Mouse (Mus musculus): ENCODE data around the gene Plekhm2.

Plekhm2 gene

GRCm38 (mm10) chr4:141664799-141665198 lies at the start of gene Plekhm2:
Gene Plekhm2, minus strand, starts transcription at chr4:141664899.
- DNase-seq: no peak

DNA sequence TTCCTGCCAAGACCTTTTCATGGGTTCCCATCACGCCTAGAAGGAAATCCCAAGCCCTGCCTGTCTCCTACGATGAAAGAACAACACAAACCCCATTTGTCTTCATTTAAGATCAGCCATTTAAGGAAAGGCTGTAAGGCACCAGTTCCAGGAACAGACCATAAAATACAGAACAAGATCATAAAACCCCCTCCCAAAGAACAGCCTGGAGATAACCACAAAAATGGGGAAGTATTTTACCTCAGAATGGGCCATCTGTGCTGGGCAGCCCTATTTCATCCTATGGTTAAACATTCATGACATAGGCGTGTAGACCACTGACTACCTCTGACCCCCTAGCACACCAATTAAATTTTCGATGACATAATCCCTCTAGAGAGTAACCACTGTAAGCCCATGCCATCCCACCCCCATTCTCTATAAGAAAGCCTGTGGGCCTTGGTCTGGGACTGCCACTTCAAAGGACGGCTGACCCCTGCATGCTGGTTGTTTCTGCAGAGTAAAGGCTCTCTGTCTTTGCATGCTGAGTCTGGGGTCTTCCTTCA lies 49.0 kb upstream of the Plekhm2 start:
- no peak for DNase-seq

GRCm38 (mm10) chr4:141711250-141711649 lies 46.6 kb upstream of the Plekhm2 start:
- no peak for DNase-seq

GRCm38 (mm10) chr4:141708971-141709370 lies 44.3 kb upstream of the Plekhm2 start:
- no peak for DNase-seq

DNA sequence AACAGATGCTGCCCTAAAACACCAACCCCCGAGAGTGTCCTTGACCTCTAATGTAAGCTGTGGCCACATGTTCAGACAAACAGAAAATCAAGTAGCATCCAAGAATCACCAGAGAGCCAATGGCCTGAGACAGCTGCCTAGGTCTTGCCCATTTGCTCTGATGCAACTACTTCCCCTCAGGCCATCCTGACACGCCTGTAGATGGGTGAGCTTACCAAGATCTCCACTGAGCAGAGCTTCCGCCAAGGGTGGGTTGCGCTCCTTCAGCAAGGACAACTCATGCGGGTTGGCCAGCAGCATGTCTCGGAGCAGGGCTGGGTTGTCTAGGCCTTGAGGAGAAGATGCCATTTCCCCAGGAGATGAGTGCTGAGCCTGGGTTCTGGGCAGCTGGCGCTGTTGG lies 43.3 kb upstream of the Plekhm2 start:
- no peak for DNase-seq

DNA sequence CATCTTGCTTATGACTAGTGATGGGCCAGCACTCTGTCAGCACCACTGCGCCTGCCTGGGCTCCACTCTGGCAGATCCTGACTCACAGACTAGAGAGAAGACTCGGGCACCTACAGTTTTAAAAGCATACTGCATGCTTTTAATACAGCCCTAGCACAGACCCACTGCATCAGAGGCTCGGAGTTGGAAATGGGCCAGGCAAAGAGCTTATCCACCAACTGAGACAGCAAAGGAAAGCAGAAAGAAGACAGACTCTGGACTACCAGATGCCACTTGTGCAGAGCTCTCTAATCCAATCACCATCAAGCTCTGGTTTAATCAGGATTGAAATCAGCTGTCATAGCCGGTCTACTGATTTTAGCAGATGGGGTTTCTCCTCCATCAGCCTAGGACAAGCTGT lies 40.6 kb upstream of the Plekhm2 start:
- peak; percentile 44 to 60 for DNase-seq

DNA sequence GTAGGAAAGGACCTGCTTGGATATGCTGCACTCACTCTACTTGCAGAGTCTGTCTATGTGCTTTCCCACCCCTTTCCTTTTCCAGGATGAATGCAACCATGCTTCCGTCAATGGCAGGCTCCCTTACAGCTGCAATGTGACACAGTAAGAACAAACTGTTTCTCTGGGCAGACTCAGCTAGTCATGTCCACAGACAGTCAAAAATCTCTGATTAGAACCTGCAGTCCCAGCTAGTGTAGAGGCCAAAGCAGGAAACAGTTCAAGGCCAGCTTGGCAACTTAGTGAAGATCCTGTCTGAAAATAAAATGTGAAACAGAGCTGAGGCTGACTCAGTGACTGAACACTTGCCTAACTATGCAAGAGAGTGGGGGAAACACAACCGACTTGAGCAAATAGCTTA lies 39.9 kb upstream of the Plekhm2 start:
- DNase-seq: no peak

DNA sequence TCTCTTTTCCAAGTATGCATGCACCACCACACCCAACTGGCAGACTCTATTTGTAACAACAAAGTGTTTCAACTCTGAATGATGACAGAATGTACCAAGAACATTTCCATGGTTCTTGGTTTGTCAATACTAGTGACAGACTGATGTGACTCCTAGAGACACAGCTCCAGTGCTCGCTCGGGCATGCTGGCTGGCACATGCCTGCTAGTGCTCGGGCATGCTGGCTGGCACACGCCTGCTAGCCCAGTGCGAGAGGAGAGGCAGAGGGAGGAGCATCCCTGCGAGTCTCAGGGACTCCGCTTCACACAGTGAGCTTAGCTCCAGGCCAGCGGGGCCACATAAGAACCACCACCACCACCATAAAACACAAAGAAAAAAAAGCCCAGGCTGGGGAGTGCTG lies 30.0 kb upstream of the Plekhm2 start:
- DNase-seq: no peak

DNA sequence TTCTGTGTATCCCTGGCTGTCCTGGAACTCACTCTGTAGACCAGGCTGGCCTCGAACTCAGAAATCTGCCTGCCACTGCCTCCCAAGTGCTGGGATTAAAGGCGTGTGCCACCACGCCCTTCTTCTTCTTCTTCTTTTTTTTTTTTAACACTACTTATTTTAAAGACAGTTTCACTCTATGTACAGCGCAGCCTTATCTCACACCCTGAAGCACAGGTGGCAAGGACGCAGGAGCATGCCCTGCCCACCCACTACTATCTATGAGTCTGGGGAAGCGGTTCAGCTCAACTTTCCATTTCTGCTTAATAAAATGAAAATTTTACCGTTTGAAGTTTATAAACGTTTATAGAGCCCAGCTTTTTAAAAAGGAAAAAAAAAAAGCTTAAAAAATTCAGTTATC lies 23.8 kb upstream of the Plekhm2 start:
- no peak for DNase-seq

DNA sequence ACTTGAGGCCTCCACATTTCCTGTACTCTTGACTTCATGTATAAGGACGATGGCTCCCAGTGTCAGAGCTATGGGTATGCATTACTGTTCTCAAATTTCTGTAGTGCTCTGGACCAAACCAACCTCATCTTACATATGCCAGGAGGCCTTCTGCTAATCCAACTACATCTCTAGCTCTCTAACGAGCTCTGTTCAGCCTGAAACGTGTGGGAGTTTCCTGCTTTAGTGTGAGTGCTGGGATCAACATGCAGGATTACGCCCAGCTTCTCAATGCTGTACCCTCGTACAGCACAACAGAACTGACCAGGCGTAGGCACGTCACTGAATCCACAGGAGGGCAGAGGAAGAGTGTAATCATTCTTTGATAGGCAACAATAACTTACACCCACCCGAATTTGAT lies 21.8 kb upstream of the Plekhm2 start:
- DNase-seq: no peak

GRCm38 (mm10) chr4:141686093-141686492 lies 21.4 kb upstream of the Plekhm2 start:
- no peak for DNase-seq

GRCm38 (mm10) chr4:141685499-141685898 lies 20.8 kb upstream of the Plekhm2 start, which contains the start of gene Rsc1a1:
Gene Rsc1a1, minus strand, starts transcription at chr4:141685599.
- DNase-seq: no peak

- DNase-seq: peak; percentile 23 to 28
These were observed 18.1 kb upstream of the Plekhm2 start for GRCm38 (mm10) chr4:141682706-141683230.

DNA sequence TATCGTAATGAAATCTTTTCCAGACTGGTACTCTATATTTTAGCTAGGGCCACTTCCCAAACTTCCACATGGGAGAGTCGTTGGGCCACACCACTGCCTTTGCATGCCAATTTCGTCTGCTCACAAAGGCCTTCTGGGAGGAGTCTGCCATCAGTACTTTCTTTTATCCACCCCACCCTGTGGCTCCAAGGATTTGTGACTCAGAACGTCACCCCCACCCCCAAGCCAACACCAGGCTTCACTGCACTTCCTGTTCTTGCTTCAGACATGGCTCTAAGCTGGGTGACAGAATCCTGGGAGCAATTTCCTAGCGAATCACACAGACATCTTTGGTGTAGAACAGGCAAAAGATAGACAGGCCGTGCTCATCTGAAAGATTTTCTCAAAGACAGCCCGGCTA lies 17.1 kb upstream of the Plekhm2 start:
- DNase-seq: peak in 1 of 2 experiments; percentile 25

DNA sequence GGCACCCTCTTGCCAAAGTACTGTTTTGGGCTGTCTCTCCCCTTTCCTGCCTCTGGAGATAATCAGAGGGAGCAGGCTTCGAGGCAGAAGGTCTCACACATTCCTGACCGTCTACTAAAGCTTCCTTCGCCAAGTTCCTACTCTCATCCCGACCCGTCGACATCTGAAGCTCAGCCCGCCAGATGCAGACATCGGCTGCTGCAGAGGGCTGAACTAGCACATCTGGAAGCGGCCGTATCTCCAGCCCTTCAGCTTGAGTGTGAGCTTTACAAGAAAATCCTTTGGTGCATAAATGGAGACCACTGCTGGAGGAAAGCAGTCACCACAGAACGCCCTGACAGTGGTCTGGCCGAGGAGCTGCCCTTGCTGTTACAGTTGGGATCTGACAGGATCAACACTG lies 16.2 kb upstream of the Plekhm2 start:
- peak; percentile 17 to 28 for DNase-seq

DNA sequence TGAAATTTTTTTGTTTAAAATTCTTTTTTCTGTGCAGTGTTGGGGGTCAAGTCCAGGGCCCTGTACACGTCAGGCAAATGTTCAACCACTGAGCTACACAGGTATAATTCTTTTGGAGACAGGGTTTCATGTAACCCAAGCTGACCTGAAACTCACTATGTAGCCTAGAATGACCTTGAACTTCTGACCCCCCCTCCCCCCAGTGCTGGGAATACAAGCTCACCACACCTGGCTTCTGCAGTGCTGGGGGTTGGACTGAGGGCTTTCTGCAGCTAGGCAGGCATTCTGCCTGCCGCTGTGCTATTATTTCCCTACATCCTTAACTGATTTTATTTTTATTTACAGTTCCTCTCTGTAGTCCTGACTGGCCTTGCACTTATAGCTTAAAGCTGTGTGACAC lies 14.3 kb upstream of the Plekhm2 start:
- no peak for DNase-seq

DNA sequence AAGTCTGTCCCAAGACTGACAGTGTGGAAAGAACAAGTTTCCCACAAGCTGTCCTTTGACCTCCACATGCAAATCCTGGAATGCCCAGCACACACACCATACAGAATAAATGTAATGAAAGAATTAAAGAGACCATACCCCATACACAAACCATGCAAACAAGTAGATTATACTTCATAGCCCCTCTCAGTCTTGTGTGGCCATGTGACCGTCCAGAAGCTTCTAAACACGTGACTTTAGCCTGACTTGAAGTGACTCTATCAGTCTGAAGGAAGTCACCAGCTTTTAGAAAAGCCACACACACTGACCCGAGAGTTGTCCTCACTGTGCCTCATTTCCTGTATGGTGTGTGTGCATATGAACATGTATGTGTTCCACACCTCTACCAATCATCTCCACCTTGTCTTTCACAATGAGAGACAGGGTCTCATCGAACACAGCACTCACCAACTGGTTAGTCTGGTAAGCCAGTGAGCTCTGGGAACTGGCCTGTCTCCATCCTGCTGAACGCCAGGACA lies 11.8 kb upstream of the Plekhm2 start:
- DNase-seq: no peak

- peak in 1 of 2 experiments; percentile 33 for DNase-seq
These were observed 7.6 kb upstream of the Plekhm2 start for GRCm38 (mm10) chr4:141672325-141672724.

- no peak for DNase-seq
These were observed 6.7 kb upstream of the Plekhm2 start for GRCm38 (mm10) chr4:141671389-141671788.

DNA sequence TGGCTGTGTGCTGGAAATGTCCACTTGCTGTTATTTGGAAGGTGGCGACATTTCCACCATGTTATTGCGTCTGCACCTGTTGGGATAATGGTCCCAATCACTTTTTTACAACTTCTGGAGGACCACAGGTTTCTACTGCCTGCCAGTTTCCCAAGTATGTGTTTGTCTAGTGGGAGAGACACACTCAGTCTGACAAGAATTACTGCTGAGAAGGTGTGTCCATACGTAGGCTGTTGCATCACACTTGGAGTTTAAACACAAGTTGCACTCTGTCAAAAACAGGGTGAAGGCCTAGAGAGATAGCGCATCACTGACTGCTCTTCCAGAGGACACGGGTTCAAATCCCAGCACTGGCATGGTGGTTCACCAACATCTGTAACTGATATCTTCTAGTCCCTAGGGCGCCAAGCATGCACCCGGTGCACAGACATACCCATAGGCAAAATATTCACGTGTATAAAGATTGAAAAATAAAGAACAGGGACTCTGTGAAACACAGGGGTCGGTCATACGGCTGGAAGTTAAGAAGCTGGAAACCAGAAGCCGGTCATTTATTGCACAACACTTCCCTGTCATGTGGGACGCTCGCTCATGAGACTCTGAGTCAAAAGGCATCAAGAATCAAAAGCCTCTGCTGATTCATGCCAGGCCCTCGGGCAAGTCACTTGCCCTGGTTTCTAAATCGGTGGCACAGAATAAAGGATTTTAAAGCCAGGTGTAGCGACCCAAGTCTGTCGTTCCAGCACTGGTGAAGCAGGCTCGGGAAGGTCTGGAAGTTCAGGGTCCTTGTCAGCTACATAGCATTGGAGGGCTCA lies 5.4 kb upstream of the Plekhm2 start:
- no peak for DNase-seq

- peak; percentile 80 to 87 for DNase-seq
These were observed 521 bp downstream of the Plekhm2 start for GRCm38 (mm10) chr4:141664011-141664745.

GRCm38 (mm10) chr4:141663122-141663931 lies 1.4 kb downstream of the Plekhm2 start:
- peak; percentile 48 to 67 for DNase-seq
